Mouse (Mus musculus) telencephalon, adult 2 months (tissue): ENCODE results near the gene Olfr699.
"Not testable (repeated sequence)": the region's sequence is repeated elsewhere in the genome, so short reads cannot be mapped to it uniquely, and the experiment has no call there.

Experiments
- DNase-seq: peaks from one replicate; pipeline ENCODE4 v3.0.0-alpha.2; 2011; ENCODE audit warnings: low read depth, low spot score

Olfr699 gene

GRCm38 (mm10) chr7:106793098-106793497 is at the start of gene Olfr699:
TSS of gene Olfr699 (minus strand) at chr7:106793198.
- DNase-seq = no peak

GRCm38 (mm10) chr7:106833793-106834192 is 40.8 kb upstream of the Olfr699 start, which contains the start of gene Olfr702:
TSS of gene Olfr702 (minus strand) at chr7:106833893.
- no peak for DNase-seq

DNA sequence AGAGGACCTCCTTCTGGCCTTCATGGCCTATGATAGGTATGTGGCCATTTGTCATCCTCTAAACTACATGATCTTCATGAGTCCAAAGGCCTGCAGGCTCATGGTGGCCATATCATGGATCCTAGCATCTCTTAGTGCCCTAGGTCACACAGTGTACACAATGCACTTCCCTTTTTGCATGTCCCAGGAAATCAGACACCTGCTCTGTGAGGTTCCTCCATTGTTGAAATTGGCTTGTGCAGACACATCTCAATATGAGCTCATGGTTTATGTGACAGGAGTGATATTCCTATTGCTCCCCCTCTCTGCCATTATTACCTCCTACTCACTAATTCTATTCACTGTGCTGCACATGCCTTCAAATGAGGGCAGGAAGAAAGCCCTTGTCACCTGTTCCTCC is 25.4 kb upstream of the Olfr699 start:
- no peak for DNase-seq

DNA sequence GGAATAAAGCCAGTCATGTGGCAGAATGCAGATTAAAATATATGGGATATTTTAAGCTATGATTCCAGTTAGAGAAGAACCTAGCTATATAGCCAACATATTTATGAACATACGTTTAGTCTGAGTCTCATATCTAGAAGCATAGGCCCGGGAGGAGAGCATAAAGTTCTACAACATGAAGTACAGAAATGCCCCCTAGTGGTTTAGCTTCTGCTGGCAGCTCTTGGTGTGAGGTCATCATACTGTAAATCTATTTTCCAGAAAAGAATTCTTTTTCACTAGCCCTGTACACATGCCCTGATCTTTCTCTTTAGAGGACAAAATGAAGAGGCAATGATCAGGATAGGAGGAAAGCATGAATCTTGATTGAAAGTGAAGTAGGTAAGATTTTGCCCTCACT is 22.8 kb upstream of the Olfr699 start:
- no peak for DNase-seq

- no peak for DNase-seq
These were observed 20.8 kb upstream of the Olfr699 start, which contains the start of gene Olfr701 for GRCm38 (mm10) chr7:106813829-106814228. TSS of gene Olfr701 (plus strand) at chr7:106814129.

- DNase-seq = no peak
These were observed 15.7 kb upstream of the Olfr699 start, which contains the start of gene Olfr700 for GRCm38 (mm10) chr7:106808734-106809133. TSS of gene Olfr700 (minus strand) at chr7:106808834.

- DNase-seq = no peak
These were observed 4.7 kb downstream of the Olfr699 start for GRCm38 (mm10) chr7:106788330-106788729.

- not testable (repeated sequence) for DNase-seq
These were observed 32.0 kb downstream of the Olfr699 start for GRCm38 (mm10) chr7:106761008-106761407.

DNA sequence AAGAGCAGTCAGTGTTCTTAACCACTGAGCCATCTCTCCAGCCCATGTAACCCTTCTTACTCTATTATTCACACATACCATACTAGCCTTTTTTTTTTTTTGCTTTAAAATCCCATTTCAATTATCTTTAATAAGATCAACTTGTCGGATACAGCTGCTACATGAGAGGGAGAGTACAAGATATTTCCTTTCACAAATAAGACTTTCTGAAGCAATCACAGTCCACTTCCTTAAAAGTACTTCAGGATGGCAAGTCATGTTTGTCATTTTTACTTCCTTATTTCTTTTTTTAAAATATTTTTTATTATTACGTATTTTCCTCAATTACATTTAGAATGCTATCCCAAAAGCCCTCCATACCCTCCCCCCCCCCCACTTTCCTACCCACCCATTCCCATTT is 34.2 kb downstream of the Olfr699 start:
- no peak for DNase-seq

- DNase-seq = no peak
These were observed 37.7 kb downstream of the Olfr699 start, which contains the start of gene Olfr698 for GRCm38 (mm10) chr7:106755297-106755696. TSS of gene Olfr698 (minus strand) at chr7:106755397.

- no peak for DNase-seq
These were observed 47.2 kb downstream of the Olfr699 start for GRCm38 (mm10) chr7:106745811-106746210.

DNA sequence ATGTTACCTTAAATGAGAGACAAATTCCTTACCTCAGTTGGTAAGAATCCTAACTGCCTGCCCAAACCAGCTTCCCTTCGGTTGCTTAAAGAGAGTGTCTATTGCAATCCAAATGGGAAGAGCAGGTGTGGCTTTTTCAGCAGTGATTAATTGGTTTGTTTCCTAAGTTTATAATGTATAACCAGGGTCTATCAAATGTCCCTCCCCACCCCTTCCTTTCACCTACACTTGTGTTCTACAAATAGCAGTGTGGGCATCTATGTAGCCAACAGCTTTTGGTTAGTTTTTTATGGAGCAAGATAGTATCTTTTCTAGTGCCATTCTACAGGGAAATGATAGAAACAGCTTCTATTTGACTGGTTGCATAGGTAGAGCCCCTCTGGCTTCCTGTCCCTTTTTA is 50.7 kb downstream of the Olfr699 start, which contains the start of gene Olfr697:
TSS of gene Olfr697 (minus strand) at position 101 of the 400 bp plus-strand sequence.
- DNase-seq = no peak
